Mouse (Mus musculus) liver, postnatal 0 days (tissue): ENCODE data around the gene Tgfbr1.

ENCODE experiments used
- CTCF ChIP-seq: sonication (generic); IDR thresholded peaks from 2 replicates; pipeline ENCODE4 v1.5.1; 2016; ENCODE audit warnings: antibody characterized with exemption, low read depth
- EP300 ChIP-seq: IDR thresholded peaks from 2 replicates; pipeline ENCODE4 v1.6.1; 2016; ENCODE audit warnings: antibody characterized with exemption, low read depth, mild to moderate bottlenecking

DNA sequence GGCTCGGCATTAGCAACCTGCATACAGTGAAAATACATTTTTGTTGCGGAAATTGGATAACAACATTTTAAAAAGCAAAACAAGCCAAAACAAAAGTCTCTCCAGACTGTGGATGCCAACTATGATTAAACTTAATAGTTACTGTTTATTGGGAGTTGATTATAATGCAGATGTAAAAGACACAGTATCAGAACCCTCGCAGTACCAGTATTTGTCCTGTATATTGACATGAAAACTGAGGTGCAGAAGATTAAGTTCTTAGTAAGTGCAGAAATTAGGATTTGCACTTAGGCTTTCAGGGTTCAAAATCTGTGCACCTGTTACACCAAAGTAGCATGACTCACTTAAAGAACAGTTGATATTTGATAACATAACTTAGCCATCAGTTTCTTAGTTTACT lies 1.3 kb downstream of the Tgfbr1 start:
- TF ChIP-seq EP300 (no peak), CTCF (no peak)
